Mouse (Mus musculus) midbrain, embryonic 10.5 days (tissue): ENCODE measurements around the gene Rnf169. TPM values are rescaled to one million over a fixed set of nuclear protein-coding genes. Genes with fewer than 3 reads are reported as not detected.

Experiments used
- DNase-seq: peaks from one replicate; pipeline ENCODE4 v3.0.0-alpha.2; 2017; ENCODE audit warnings: low spot score
- H3K27ac ChIP-seq: fragments of 300-500 bp; sonication (generic); replicated peaks from 2 replicates; pipeline ENCODE4 v1.5.1; 2016; ENCODE audit warnings: mild to moderate bottlenecking
- H3K27me3 ChIP-seq: fragments of 300-500 bp; sonication (generic); 2 replicates; pipeline ENCODE4 v1.6.1; 2016; ENCODE audit warnings: low read depth, mild to moderate bottlenecking; ENCODE audit not compliant: poor library complexity, severe bottlenecking
- H3K36me3 ChIP-seq: fragments of 300-500 bp; sonication (generic); 2 replicates; pipeline ENCODE4 v1.6.1; 2016; ENCODE audit warnings: mild to moderate bottlenecking, moderate library complexity
- H3K4me1 ChIP-seq: fragments of 300-500 bp; sonication (generic); 2 replicates; pipeline ENCODE4 v1.6.1; 2016
- H3K4me3 ChIP-seq: fragments of 300-500 bp; sonication (generic); 2 replicates; pipeline ENCODE4 v1.5.1; 2016; ENCODE audit warnings: mild to moderate bottlenecking, moderate library complexity
- H3K9me3 ChIP-seq: fragments of 300-500 bp; sonication (generic); replicated peaks from 2 replicates; pipeline ENCODE4 v1.6.1; 2016; ENCODE audit warnings: mild to moderate bottlenecking
- WGBS: fragments of 180-500 bp; shearing (Covaris S2); methylation state at CpG from one replicate; pipeline ENCODE4 v1.1.7; 2016; 5-methylcytosine and 5-hydroxymethylcytosine counted together
- polyA plus RNA-seq: library from polyadenylated mRNA; unstranded; fragments of >200 nt; fragmentation: Nextera tagmentation; extraction: Ambion mirVana; gene quantifications from 2 replicates; pipeline ENCODE4 v1.2.1, GENCODE M21; 2016

The Rnf169 gene
- polyA plus RNA-seq, 1 experiment from 2014 or later = 4.0 TPM

DNA sequence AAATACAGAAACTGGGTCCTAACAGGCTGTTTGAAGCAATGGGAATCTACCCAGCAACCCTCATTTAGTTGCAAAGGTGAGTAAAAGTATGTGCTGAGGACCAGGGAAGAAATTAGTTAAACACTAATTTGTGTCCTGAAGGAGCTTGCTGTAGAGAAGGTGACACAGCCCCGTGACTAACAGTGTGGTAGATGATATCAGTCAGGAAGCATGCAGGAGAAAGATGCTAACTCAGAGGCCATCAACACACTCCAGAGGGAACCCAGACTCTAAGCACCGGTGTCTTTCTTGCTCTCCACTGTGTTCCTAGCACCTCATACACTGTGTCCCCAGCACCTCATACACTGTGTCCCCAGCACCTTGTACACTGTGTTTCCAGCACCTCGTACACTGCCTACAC, 18.4 kb upstream of the Rnf169 start:
- no peak for DNase-seq
- Histone ChIP-seq H3K27me3 (peaks cover 11% of the 10 kb centered on the region; the same call in 1 of the 2 replicates), H3K9me3 (no peaks in the 10 kb centered on the region), H3K27ac (no peak overlapping the region), H3K4me1 (no peaks in the 10 kb centered on the region), H3K4me3 (no peak overlapping the region), H3K36me3 (no peaks in the 10 kb centered on the region)
- WGBS = 83% methylated on average over 3 of the region's 3 CpGs

DNA sequence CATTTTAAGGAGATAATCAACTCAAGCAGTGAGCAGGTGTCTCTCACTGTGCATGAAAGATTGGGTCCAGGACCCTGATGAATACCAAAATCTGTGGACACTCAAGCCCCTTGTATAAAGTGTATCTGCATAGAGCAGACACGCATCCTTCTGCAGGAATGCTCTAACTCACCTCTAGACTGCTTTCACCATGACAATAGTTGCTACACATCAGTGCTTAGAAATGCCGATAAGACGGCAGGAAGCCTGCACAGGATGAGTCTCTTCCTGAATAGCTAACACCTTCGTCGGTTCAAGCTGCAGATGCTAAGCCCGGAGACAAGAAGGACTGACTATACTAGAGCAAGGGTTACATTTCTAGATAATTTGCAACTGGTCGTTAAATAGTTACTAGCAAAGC, 14.9 kb upstream of the Rnf169 start:
- no peak overlapping the region for H3K27ac ChIP-seq
- WGBS = 78% methylated on average over 7 of the region's 7 CpGs
- H3K36me3 ChIP-seq = no peaks in the 10 kb centered on the region
- no peak overlapping the region for H3K4me3 ChIP-seq
- H3K9me3 ChIP-seq = no peaks in the 10 kb centered on the region
- DNase-seq = no peak
- no peaks in the 10 kb centered on the region for H3K27me3 ChIP-seq
- H3K4me1 ChIP-seq = no peaks in the 10 kb centered on the region

DNA sequence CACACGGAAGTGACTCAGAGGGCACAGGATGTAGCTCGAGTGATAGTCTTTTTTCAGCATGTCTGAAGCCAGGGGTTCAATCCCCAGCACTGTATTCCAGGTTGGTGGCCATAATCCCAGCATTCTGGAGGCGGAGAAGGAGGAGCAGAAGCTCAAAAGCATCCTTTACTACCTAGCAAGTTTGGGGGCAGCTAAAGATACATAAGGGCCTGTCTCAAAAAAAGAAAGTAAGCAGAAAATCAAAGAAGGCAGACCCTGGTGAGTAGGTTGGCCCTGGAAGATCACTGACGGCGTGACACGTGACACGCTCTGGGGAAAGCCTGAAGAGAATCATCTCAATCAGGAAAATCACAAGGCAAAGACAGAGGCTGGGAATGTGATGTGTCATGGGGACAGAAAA, 12.9 kb upstream of the Rnf169 start:
- DNase-seq = no peak

DNA sequence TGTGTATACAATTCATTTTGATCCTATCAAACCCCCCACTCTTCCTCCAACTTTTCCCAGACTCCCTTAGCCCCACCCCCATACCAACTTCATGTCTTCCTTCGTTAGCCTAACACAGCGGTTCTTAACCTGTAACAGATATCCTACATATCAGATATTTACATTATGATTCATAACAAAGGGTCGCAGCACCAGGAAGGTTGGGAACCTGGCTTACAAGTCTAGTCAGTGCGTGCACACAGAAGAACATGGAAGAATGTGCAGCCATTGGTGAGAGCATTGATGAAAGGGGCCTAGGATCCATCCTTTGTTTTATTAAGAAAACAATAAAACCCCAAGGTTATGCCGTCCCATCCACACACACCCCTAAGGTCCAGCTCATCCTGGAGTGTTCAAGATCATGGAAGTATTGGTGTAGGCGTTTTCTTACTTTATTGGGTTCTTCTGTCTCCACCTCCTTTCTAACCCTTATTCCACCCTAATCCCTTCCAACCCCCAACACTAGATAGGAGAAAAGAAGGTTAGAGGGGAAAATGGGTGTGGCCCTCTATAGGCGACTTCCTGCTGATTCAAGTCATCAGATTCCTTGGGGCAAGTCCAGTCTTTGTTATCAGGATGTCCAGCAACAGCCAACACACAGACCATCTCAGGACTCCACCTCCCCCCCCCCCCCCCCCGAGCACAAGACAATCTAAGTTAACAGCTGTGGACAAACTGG, 10.9 kb upstream of the Rnf169 start:
- H3K4me3 ChIP-seq = no peak overlapping the region
- no peaks in the 10 kb centered on the region for H3K4me1 ChIP-seq
- no peak for DNase-seq
- H3K27ac ChIP-seq = no peak overlapping the region
- WGBS = 80% methylated on average over 8 of the region's 8 CpGs
- no peaks in the 10 kb centered on the region for H3K36me3 ChIP-seq
- no peaks in the 10 kb centered on the region for H3K27me3 ChIP-seq
- no peaks in the 10 kb centered on the region for H3K9me3 ChIP-seq

More for the DNA sequence above, 12.9 kb upstream of the Rnf169 start:
- Histone ChIP-seq H3K27ac (no peak overlapping the region), H3K4me1 (no peaks in the 10 kb centered on the region), H3K9me3 (no peaks in the 10 kb centered on the region), H3K4me3 (no peak overlapping the region), H3K27me3 (no peaks in the 10 kb centered on the region), H3K36me3 (no peaks in the 10 kb centered on the region)
- WGBS = 89% methylated on average over 7 of the region's 7 CpGs

DNA sequence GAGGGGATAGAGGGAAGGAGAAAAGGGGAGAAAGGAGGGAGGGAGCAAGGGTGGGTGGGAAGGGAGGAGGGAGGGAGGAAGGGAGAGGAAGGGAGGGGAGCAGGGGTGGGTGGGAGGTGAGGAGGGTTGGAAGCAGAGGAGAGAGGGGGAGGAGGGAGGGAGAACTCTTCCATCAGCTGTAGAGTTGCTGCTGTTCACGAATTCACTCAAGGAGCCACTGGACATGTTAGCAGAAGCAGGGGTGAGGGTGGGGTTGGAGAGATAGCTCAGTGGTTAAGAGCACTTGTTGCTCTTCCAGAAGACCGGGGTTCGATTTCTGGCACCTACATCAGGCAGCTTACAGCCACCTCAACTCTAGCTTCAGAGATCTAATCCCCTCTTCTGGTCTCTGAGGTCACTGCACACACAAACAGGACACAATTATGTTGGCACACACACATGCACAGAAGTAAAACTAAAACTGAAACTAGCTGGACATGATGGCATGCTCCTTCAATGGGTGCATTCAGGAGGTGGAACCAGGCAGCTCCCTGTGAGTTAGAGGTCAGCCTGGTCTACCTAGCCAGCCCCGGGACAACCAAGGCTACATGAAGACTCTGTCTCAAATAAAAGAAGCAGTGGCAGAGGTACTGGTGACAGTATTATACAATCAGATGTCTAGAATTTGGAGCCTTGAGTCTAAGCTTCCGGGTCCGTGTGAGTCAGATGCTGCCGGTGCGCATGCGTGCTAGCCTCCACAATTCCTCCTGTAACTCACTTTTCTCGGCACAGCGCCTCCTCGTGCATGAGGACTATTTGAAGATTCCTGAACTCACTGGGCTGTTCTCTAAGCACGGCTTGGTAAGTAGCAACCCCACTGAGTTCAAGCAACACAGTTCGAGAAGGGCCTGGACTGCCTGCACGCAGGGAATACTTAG, 9.9 kb upstream of the Rnf169 start:
- H3K27ac ChIP-seq = no peak overlapping the region
- 60% methylated on average over 15 of the region's 15 CpGs for WGBS
- H3K36me3 ChIP-seq = no peaks in the 10 kb centered on the region
- H3K4me3 ChIP-seq = no peak overlapping the region
- no peaks in the 10 kb centered on the region for H3K27me3 ChIP-seq
- H3K9me3 ChIP-seq = no peaks in the 10 kb centered on the region
- DNase-seq = no peak
- H3K4me1 ChIP-seq = no peaks in the 10 kb centered on the region

DNA sequence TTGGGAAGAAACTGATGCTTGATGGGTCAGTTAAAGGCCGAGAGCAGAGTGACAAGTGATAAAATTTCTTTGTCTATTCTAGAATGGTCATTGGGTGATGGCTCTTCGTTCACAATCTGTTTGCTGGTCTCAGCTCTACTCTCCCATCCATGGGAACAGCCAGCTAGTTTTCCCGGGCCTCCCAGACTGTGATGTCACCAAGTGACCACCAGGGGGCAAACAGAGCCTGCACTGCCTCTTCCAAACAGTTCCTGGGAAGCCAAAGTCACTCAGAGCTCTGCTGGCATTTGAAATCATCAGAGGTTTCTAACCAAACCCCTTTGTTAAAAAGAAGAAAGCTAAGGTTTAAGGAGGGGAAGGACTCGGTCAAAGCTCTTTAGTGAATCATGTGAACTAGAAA, 8.5 kb upstream of the Rnf169 start:
- WGBS = 8% methylated on average over 4 of the region's 4 CpGs
- peak; percentile 80 for DNase-seq

DNA sequence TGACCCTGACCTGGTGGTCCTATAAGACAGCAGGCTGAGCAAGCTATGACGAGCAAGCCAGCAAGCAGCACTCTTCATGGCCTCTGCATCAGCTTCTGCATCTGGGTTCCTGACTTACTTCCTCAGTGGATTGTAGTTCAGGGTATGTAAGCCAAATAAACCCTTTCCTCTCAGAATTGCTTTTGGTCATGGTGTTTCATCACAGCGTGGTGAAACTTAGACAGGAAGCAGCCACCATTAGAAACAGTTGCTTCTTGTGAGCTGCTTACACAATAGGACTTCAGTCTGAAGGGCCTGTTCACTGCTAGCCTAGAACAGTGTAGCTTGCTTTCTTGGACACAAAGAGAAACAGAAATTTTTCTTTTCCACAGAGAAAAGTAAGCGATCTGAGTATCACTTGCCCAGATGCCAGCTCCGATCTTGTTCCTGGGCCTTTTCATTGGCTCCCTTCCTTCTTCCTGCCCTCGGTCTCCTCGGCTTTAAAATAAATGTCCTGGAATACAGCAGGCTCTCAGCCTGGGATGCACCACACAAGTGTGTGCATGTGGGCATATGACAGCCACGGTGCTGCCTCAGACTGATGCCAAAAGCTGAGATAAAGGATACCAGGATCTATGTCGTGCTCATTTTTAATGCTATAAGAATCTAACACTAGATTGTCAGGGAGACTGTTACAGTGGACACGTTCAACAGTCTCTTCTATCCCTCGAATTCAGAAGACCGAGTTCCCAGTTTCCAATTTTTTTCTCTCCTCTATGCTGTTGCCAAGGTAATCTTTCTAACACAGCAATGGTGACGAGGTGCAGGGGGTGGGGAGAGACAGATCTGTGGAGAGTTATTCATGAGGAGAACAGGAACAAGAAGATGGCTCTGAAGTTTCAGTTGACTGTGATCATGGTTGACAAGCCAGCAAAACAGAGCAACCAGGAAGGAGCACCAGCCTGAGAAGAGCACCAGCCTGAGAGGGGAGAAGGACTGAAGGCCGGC, 2.3 kb upstream of the Rnf169 start:
- 87% methylated on average over 13 of the region's 13 CpGs for WGBS
- H3K4me3 ChIP-seq = no peak overlapping the region
- H3K36me3 ChIP-seq = peaks cover under 1% of the 10 kb centered on the region; the same call in 1 of the 2 replicates
- no peak for DNase-seq
- no peak overlapping the region for H3K27ac ChIP-seq
- H3K9me3 ChIP-seq = no peaks in the 10 kb centered on the region
- H3K27me3 ChIP-seq = no peaks in the 10 kb centered on the region
- peaks cover 24% of the 10 kb centered on the region for H3K4me1 ChIP-seq

More for the DNA sequence above, 8.5 kb upstream of the Rnf169 start:
- Histone ChIP-seq H3K9me3 (no peaks in the 10 kb centered on the region), H3K4me3 (no peak overlapping the region), H3K27me3 (no peaks in the 10 kb centered on the region), H3K4me1 (no peaks in the 10 kb centered on the region), H3K36me3 (no peaks in the 10 kb centered on the region), H3K27ac (no peak overlapping the region)

DNA sequence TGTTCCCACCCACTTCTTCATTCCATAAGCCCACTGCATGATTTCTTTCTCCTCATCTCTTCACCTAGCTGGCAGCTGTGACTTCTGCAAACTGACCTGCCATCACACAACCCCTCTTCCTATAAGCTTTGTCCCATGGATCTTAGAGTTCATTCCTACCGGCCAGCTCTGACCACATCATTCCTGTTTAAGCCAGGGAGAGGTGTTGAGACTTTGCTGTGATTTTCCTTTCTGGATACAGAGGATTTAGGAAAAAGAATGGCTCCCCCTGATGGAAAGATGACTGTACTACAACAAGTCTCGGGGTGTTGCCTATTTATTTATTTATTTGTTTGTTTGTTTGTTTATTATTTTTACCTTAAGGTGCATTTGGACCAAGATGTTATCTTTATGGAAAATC, 1.1 kb upstream of the Rnf169 start:
- no peak for DNase-seq
- Histone ChIP-seq H3K9me3 (peaks cover 5% of the 10 kb centered on the region), H3K36me3 (peaks cover 12% of the 10 kb centered on the region), H3K27me3 (no peaks in the 10 kb centered on the region), H3K27ac (no peak overlapping the region), H3K4me3 (no peak overlapping the region), H3K4me1 (peaks cover 24% of the 10 kb centered on the region)
- 17% methylated on average over 2 of the region's 2 CpGs for WGBS

DNA sequence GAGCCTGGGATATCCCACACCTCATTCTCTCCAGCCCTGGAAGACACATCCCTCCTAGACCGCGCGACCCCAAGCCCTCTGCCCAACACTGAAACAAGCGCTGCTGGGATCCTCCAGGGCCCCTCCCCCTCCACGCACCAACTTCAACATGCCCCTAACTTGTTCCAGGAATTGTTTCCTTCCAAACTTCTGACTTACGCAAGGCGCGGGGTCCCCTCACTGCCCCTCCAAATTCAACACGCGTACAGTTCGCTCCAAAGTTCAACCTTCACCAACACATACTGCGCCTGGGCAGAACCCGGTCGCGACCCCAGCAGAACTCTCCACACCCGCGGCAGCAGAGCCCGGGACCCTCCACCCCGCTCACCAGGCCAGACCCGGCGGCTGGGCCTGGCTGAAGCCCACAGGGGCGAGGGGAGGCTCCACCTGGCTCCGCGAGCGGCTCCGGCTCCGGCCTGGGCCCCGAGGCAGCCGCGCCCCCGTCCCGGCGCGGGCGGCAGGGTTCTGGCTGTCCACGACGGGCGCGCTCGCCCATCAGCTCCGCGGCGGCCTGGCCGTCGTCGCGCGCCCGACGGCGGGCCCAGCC, 609 bp downstream of the Rnf169 start:
- Histone ChIP-seq H3K36me3 (peaks cover 12% of the 10 kb centered on the region), H3K4me3 (peak overlapping the region; percentile 97), H3K4me1 (peaks cover 29% of the 10 kb centered on the region), H3K27me3 (no peaks in the 10 kb centered on the region), H3K27ac (peak overlapping the region; percentile 99), H3K9me3 (peaks cover 5% of the 10 kb centered on the region)
- peak; percentile 77 for DNase-seq
- WGBS = under 1% methylated on average over 51 of the region's 51 CpGs

DNA sequence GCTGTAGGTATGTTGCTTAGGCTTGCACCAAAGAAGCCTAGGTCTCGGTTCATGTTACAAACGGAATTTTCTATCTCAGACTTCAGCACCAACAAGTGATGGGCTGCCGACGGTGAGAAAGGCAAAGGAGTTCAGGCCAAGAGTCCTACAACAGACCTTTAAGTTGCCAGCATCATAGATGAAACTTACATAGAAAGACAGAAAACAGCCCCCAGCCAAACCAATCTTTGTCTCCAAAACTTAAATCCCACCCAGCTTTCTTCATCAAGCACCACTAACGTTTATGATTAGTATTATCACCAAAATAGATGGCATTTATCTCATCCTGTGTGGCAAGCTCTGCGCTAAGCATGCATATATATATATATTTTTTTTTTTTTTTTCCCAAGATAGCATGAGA, 1.2 kb downstream of the Rnf169 start:
- no peak for DNase-seq
- H3K36me3 ChIP-seq = peaks cover 12% of the 10 kb centered on the region
- no peaks in the 10 kb centered on the region for H3K27me3 ChIP-seq
- 22% methylated on average over 6 of the region's 6 CpGs for WGBS
- peaks cover 5% of the 10 kb centered on the region for H3K9me3 ChIP-seq
- H3K4me1 ChIP-seq = peaks cover 35% of the 10 kb centered on the region
- H3K27ac ChIP-seq = peak overlapping the region; percentile 99
- H3K4me3 ChIP-seq = peak overlapping the region; percentile 97

DNA sequence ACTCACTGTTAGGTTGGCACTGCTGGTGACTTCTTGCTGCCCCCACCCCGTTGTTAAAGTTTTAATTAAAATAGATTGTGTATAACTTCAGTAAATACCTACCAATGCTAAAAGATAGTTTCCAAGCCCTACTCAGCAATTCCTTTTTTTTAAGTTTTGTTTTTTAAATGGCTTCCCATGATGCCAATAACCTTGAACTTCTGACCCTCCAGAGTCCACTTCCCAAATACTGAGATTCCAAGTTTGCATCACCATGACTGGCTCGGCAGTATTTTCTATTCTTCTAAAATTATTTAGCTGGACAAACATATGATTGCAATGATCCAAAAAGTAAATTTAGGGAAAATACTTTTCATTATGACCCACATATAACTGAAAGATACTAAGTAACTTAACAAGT, 2.2 kb downstream of the Rnf169 start:
- H3K27me3 ChIP-seq = no peaks in the 10 kb centered on the region
- DNase-seq = no peak
- peaks cover 5% of the 10 kb centered on the region for H3K9me3 ChIP-seq
- 89% methylated on average over 2 of the region's 2 CpGs for WGBS
- peaks cover 43% of the 10 kb centered on the region for H3K4me1 ChIP-seq
- no peak overlapping the region for H3K4me3 ChIP-seq
- no peak overlapping the region for H3K27ac ChIP-seq
- H3K36me3 ChIP-seq = peaks cover 12% of the 10 kb centered on the region
